Mouse (Mus musculus): ENCODE results near the gene Acta1. TPM values are rescaled to one million over a fixed set of nuclear protein-coding genes. Genes with fewer than 3 reads are reported as not detected.

Acta1 gene
- polyA plus RNA-seq, 1 experiment from 2014 or later: 90.2 TPM

DNA sequence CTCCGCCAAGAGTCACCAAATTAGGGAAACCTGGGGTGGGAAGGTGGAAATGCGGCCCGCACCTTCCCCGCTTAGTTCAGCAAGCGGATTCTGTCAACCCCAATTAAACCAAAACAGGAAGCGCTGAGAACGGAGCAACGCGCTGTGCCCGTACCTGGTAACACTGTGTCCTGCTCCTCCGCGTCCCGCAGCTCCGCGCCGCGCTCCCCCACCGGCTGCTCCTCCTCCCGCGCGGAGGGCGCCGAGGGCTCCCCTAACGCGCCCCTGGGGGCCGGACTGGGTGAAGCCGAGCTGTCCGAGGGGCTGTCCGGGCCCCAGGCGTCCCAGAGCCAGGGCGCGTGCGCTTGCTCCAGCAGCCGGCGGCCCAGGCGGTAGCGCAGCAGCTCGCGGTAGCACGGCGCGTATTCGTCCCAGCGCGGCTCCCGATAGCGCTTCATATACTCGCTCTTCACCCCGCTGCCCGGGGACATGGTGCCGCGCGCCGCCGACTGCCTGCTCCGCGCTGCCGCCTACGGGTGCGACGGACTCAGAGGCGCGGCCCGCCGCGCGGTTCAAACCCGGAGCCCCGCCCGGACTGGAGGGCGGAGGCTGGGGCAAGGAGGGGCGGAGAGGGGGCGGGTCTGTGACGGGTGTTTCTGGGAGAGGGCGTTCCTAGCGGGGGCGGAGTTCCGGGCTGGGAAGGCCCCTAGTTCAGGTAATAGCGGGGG, 35.5 kb downstream of the Acta1 start:
- Histone ChIP-seq H3K9ac (ENCODE audit: low read length) (peak overlapping the region; percentile 81), H3K27me3 (ENCODE audit: control insufficient read depth, insufficient read depth, low read length) (peaks cover 18% of the 10 kb centered on the region), H3K4me1 (ENCODE audit: control insufficient read depth, insufficient read depth, low read length) (no peaks in the 10 kb centered on the region), H3K36me3 (ENCODE audit: control insufficient read depth, insufficient read depth, low read length) (no peaks in the 10 kb centered on the region), H3K9me3 (ENCODE audit: control insufficient read depth, low read length) (no peaks in the 10 kb centered on the region), H3K27ac (ENCODE audit: low read depth, low read length) (peak overlapping the region; percentile 42; the same call in 1 of the 2 replicates), H3K4me3 (ENCODE audit: low read depth, low read length) (peak overlapping the region; percentile 93), H3K4me2 (ENCODE audit: low read depth) (peak overlapping the region; percentile 91)
- ATAC-seq (ENCODE audit: insufficient read depth, low FRiP score, low TSS enrichment) (peak; percentile 92), DNase-seq (ENCODE audit: low spot score) (peak; percentile 94)
- under 1% methylated on average over 74 of the region's 79 CpGs for WGBS

GRCm38 (mm10) chr8:123858574-123858940, 36.0 kb downstream of the Acta1 start:
- ATAC-seq (ENCODE audit: insufficient read depth, low FRiP score, low TSS enrichment): no peak

GRCm38 (mm10) chr8:123857361-123857760, 37.2 kb downstream of the Acta1 start:
- 66% methylated on average over 3 of the region's 3 CpGs for WGBS
- ATAC-seq (ENCODE audit: insufficient read depth, low FRiP score, low TSS enrichment) (no peak), DNase-seq (ENCODE audit: low spot score) (no peak)
- Histone ChIP-seq H3K9ac (ENCODE audit: low read length) (no peak overlapping the region), H3K4me2 (ENCODE audit: low read depth) (no peak overlapping the region), H3K36me3 (ENCODE audit: control insufficient read depth, insufficient read depth, low read length) (no peaks in the 10 kb centered on the region), H3K27ac (ENCODE audit: low read depth, low read length) (no peak overlapping the region), H3K4me1 (ENCODE audit: control insufficient read depth, insufficient read depth, low read length) (no peaks in the 10 kb centered on the region), H3K27me3 (ENCODE audit: control insufficient read depth, insufficient read depth, low read length) (peaks cover 14% of the 10 kb centered on the region), H3K9me3 (ENCODE audit: control insufficient read depth, low read length) (no peaks in the 10 kb centered on the region), H3K4me3 (ENCODE audit: low read depth, low read length) (no peak overlapping the region)

More at GRCm38 (mm10) chr8:123858574-123858940, 36.0 kb downstream of the Acta1 start:
- no peak overlapping the region for H3K27ac ChIP-seq (ENCODE audit: low read depth, low read length)
- H3K9me3 ChIP-seq (ENCODE audit: control insufficient read depth, low read length): no peaks in the 10 kb centered on the region
- H3K36me3 ChIP-seq (ENCODE audit: control insufficient read depth, insufficient read depth, low read length): no peaks in the 10 kb centered on the region
- DNase-seq (ENCODE audit: low spot score): no peak
- no peaks in the 10 kb centered on the region for H3K4me1 ChIP-seq (ENCODE audit: control insufficient read depth, insufficient read depth, low read length)
- peak overlapping the region; percentile 91 for H3K4me2 ChIP-seq (ENCODE audit: low read depth)
- H3K9ac ChIP-seq (ENCODE audit: low read length): peak overlapping the region; percentile 81
- H3K27me3 ChIP-seq (ENCODE audit: control insufficient read depth, insufficient read depth, low read length): peaks cover 18% of the 10 kb centered on the region
- 0% methylated on average over 17 of the region's 17 CpGs for WGBS
- peak overlapping the region; percentile 93 for H3K4me3 ChIP-seq (ENCODE audit: low read depth, low read length)

DNA sequence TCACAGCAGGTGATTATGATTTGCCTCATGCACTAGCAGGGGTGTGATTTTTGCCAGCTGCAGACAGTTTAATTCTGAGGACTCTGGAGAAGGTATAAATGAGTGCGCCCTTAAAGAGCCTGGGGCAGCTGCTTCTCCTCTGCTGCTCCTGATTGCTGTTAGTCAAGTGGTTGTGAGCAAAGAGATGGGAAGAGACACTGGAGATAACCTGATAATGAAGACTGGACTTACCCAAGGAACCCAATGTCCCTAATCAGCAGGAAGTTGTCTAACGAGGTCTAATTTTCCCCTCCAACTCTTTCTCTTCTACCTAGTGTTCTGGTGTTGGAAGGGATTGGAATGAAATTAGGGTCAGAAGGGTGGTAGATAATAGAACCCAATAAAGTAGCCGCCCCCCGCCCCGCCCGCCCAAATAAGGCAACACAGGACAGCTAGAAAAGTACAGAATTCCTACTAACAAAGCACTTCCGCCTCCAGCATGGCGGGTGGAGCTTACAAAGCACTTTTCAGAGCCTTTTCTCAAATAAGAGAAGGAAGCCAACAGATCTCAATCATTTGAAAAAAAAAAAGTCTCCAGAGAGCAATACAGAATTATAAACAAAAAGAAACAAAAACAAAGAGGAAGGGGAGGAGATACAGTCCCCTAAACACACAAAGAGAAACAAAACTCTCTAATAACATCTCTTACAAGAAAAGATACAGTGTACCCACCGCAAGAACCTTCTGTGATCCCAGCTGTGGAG, 39.6 kb downstream of the Acta1 start:
- H3K4me2 ChIP-seq (ENCODE audit: low read depth): no peak overlapping the region

DNA sequence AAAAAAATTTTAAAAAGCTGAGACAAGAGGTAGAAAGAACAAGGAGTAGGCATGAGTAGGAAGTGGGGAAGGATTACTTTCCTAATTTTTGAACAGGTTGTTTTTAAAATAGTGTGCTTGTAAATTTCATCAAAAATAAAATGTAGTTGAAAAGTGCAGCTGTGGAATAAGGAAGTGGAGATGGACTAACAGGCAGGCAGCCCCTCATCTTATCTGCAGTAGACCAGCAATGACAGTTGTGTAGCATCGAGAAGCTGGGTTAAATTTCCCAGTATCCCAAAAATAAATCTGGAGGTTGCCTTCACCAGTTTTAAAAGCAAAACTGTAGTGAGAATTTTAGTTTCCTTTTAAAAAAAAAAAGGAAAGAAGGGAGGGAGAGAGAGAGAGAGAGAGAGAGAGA, 40.3 kb downstream of the Acta1 start:
- WGBS: 93% methylated on average over 1 of the region's 1 CpGs
- ATAC-seq (ENCODE audit: insufficient read depth, low FRiP score, low TSS enrichment): no peak

More for the DNA sequence above, 39.6 kb downstream of the Acta1 start:
- H3K9ac ChIP-seq (ENCODE audit: low read length): no peak overlapping the region
- no peak overlapping the region for H3K27ac ChIP-seq (ENCODE audit: low read depth, low read length)
- DNase-seq (ENCODE audit: low spot score): no peak
- whole genome bisulfite sequencing: 86% methylated on average over 9 of the region's 9 CpGs
- H3K9me3 ChIP-seq (ENCODE audit: control insufficient read depth, low read length): no peaks in the 10 kb centered on the region
- H3K27me3 ChIP-seq (ENCODE audit: control insufficient read depth, insufficient read depth, low read length): 0 out of 2 replicates have a peak, but pooled peaks cover 2% of the 10 kb centered on the region
- H3K4me1 ChIP-seq (ENCODE audit: control insufficient read depth, insufficient read depth, low read length): no peaks in the 10 kb centered on the region
- no peak overlapping the region for H3K4me3 ChIP-seq (ENCODE audit: low read depth, low read length)
- ATAC-seq (ENCODE audit: insufficient read depth, low FRiP score, low TSS enrichment): no peak
- H3K36me3 ChIP-seq (ENCODE audit: control insufficient read depth, insufficient read depth, low read length): no peaks in the 10 kb centered on the region

GRCm38 (mm10) chr8:123851590-123851989, 43.0 kb downstream of the Acta1 start:
- no peak overlapping the region for H3K27ac ChIP-seq (ENCODE audit: low read depth, low read length)
- H3K36me3 ChIP-seq (ENCODE audit: control insufficient read depth, insufficient read depth, low read length): no peaks in the 10 kb centered on the region
- no peak overlapping the region for H3K9ac ChIP-seq (ENCODE audit: low read length)
- DNase-seq (ENCODE audit: low spot score) (no peak), ATAC-seq (ENCODE audit: insufficient read depth, low FRiP score, low TSS enrichment) (no peak)
- H3K27me3 ChIP-seq (ENCODE audit: control insufficient read depth, insufficient read depth, low read length): no peaks in the 10 kb centered on the region
- H3K4me3 ChIP-seq (ENCODE audit: low read depth, low read length): no peak overlapping the region
- no peak overlapping the region for H3K4me2 ChIP-seq (ENCODE audit: low read depth)
- 38% methylated on average over 5 of the region's 5 CpGs for WGBS
- no peaks in the 10 kb centered on the region for H3K9me3 ChIP-seq (ENCODE audit: control insufficient read depth, low read length)
- H3K4me1 ChIP-seq (ENCODE audit: control insufficient read depth, insufficient read depth, low read length): peaks cover 3% of the 10 kb centered on the region; the same call in 1 of the 2 replicates

More for the DNA sequence above, 40.3 kb downstream of the Acta1 start:
- DNase-seq (ENCODE audit: low spot score): no peak
- no peak overlapping the region for H3K4me2 ChIP-seq (ENCODE audit: low read depth)
- no peak overlapping the region for H3K27ac ChIP-seq (ENCODE audit: low read depth, low read length)
- no peaks in the 10 kb centered on the region for H3K4me1 ChIP-seq (ENCODE audit: control insufficient read depth, insufficient read depth, low read length)
- H3K36me3 ChIP-seq (ENCODE audit: control insufficient read depth, insufficient read depth, low read length): no peaks in the 10 kb centered on the region
- H3K9me3 ChIP-seq (ENCODE audit: control insufficient read depth, low read length): no peaks in the 10 kb centered on the region
- H3K9ac ChIP-seq (ENCODE audit: low read length): no peak overlapping the region
- no peak overlapping the region for H3K4me3 ChIP-seq (ENCODE audit: low read depth, low read length)
- no peaks in the 10 kb centered on the region for H3K27me3 ChIP-seq (ENCODE audit: control insufficient read depth, insufficient read depth, low read length)

- WGBS: 80% methylated on average over 4 of the region's 4 CpGs
- peaks cover 3% of the 10 kb centered on the region; the same call in 1 of the 2 replicates for H3K4me1 ChIP-seq (ENCODE audit: control insufficient read depth, insufficient read depth, low read length)
- no peak for ATAC-seq (ENCODE audit: insufficient read depth, low FRiP score, low TSS enrichment)
- no peak for DNase-seq (ENCODE audit: low spot score)
- no peaks in the 10 kb centered on the region for H3K9me3 ChIP-seq (ENCODE audit: control insufficient read depth, low read length)
- no peak overlapping the region for H3K27ac ChIP-seq (ENCODE audit: low read depth, low read length)
- no peaks in the 10 kb centered on the region for H3K27me3 ChIP-seq (ENCODE audit: control insufficient read depth, insufficient read depth, low read length)
- no peak overlapping the region for H3K4me3 ChIP-seq (ENCODE audit: low read depth, low read length)
- H3K4me2 ChIP-seq (ENCODE audit: low read depth): no peak overlapping the region
- no peak overlapping the region for H3K9ac ChIP-seq (ENCODE audit: low read length)
- H3K36me3 ChIP-seq (ENCODE audit: control insufficient read depth, insufficient read depth, low read length): no peaks in the 10 kb centered on the region
Observed at GRCm38 (mm10) chr8:123849352-123849751, 45.2 kb downstream of the Acta1 start.

DNA sequence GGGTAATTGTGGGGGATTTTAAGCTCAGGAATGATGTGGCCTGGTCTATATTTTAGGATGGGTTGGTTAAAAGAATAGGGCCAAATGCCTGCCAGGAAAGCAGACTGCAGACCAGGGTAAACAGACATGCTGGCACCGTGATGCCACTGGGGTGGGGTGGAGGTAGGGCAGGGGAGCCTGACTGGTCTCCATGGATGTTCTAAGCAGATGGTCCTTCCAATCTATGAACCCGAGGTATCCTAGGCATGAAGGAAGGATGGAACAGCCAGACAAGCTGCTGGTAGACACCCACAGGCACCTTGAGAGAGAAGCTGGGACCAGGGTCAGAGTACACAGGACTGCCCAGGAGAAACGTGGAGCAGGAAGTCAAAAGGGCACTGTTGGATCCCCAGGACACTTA, 47.0 kb downstream of the Acta1 start:
- no peak overlapping the region for H3K4me3 ChIP-seq (ENCODE audit: low read depth, low read length)
- 74% methylated on average over 3 of the region's 3 CpGs for WGBS
- no peak for ATAC-seq (ENCODE audit: insufficient read depth, low FRiP score, low TSS enrichment)
- H3K4me1 ChIP-seq (ENCODE audit: control insufficient read depth, insufficient read depth, low read length): peaks cover 3% of the 10 kb centered on the region; the same call in 1 of the 2 replicates
- H3K4me2 ChIP-seq (ENCODE audit: low read depth): no peak overlapping the region
- DNase-seq (ENCODE audit: low spot score): no peak
- no peak overlapping the region for H3K27ac ChIP-seq (ENCODE audit: low read depth, low read length)
- no peaks in the 10 kb centered on the region for H3K27me3 ChIP-seq (ENCODE audit: control insufficient read depth, insufficient read depth, low read length)
- no peak overlapping the region for H3K9ac ChIP-seq (ENCODE audit: low read length)
- H3K36me3 ChIP-seq (ENCODE audit: control insufficient read depth, insufficient read depth, low read length): no peaks in the 10 kb centered on the region
- no peaks in the 10 kb centered on the region for H3K9me3 ChIP-seq (ENCODE audit: control insufficient read depth, low read length)

Data from neural tube, embryonic 11.5 days (tissue).